14 mouse cellular contexts compared by ENCODE assay signal in genomic region chr6:11103415-11103814, GRCm38 (mm10).
"Had no signal": no experiment of that assay in that cellular context is flagged by ENCODE, and none has a peak within 500 bp of the region (broad histone marks: within the 10 kb centered on the region; RNA-seq: fewer than 3 reads in every experiment).

No protein-coding gene starts in this region.

- H3K9ac ChIP-seq: limb, embryonic 12.5 days; liver, embryonic 13.5 days; liver, postnatal 0 days; lung, embryonic 15.5 days; neural tube, embryonic 13.5 days; stomach, embryonic 15.5 days had no signal

- ATAC-seq: liver, postnatal 0 days had no signal

- H3K4me3 ChIP-seq: layer of hippocampus, adult 2 months; limb, embryonic 12.5 days; liver, embryonic 13.5 days; lung, embryonic 15.5 days; neural tube, embryonic 13.5 days; stomach, embryonic 15.5 days had no signal

- H3K36me3 ChIP-seq: limb, embryonic 12.5 days; liver, embryonic 13.5 days; lung, embryonic 15.5 days; neural tube, embryonic 13.5 days; stomach, embryonic 15.5 days had no signal

- H3K27me3 ChIP-seq: limb, embryonic 12.5 days; liver, embryonic 13.5 days; lung, embryonic 15.5 days; neural tube, embryonic 13.5 days; stomach, embryonic 15.5 days had no signal

- H3K27ac ChIP-seq: layer of hippocampus, adult 2 months; limb, embryonic 12.5 days; liver, embryonic 13.5 days; lung, embryonic 15.5 days; neural tube, embryonic 13.5 days; stomach, embryonic 15.5 days had no signal

- DNase-seq: kidney, postnatal 10 days; kidney, postnatal 4 days; liver; liver, embryonic 13.5 days; liver, postnatal 0 days; lung, postnatal 14 days; right cerebral cortex, postnatal 14 days; thymus, adult 2 months; thymus, postnatal 25 days had no signal

- H3K4me1 ChIP-seq: limb, embryonic 12.5 days; liver, embryonic 13.5 days; lung, embryonic 15.5 days; stomach, embryonic 15.5 days had no signal

- H3K4me2 ChIP-seq: limb, embryonic 12.5 days; liver, embryonic 13.5 days; lung, embryonic 15.5 days; neural tube, embryonic 13.5 days; stomach, embryonic 15.5 days had no signal

- H3K9me3 ChIP-seq: limb, embryonic 12.5 days; liver, embryonic 13.5 days; lung, embryonic 15.5 days; neural tube, embryonic 13.5 days; stomach, embryonic 15.5 days had no signal
